Mouse (Mus musculus): ENCODE measurements around the gene Rgl1.

DNA sequence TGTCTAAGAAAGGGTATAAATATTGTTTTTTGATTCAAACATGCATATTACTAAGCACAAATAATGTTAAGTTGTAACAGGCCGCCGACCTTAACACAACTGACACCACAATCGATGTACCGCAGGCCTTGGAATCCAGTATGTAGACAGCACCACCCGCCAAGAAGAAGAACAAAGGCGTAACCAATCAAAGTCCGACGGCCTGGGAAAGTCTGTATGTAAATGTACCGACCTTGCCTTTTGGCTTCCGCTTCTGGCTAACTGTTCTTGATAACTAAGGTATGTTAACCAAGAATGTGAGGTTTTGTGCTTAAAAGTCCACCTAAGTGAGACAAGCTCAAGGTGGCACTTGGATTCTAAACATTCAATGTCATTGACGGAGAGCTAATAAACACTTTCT is 26.8 kb downstream of the Rgl1 start:
- no peak for TF ChIP-seq CTCF (IDR thresholded peaks at IDR 0.05; ENCODE audit: borderline replicate concordance, control insufficient read depth, extremely low read depth, insufficient read depth, low read length, poor library complexity)
- no peak for TF ChIP-seq POLR2A (IDR thresholded peaks at IDR 0.05; ENCODE audit: control insufficient read depth, extremely low read depth, insufficient read depth, low read length, poor library complexity)
